Mouse (Mus musculus) c-Kit-positive CD71-positive TER-119-positive erythroid progenitor cells, embryonic 14.5 days (primary cell): ENCODE results near the gene Armh3.

Experiments
- DNase-seq: peaks from one replicate; pipeline ENCODE4 v3.0.0-alpha.2; 2013; ENCODE audit warnings: low spot score

Gene Armh3

GRCm38 (mm10) chr19:45997785-45998693, at the start of gene Armh3:
Gene Armh3, minus strand, starts transcription at chr19:45998488.
- DNase-seq: peak; percentile 86

GRCm38 (mm10) chr19:46047426-46047825, 49.1 kb upstream of the Armh3 start:
- DNase-seq: no peak

GRCm38 (mm10) chr19:46046621-46047025, 48.3 kb upstream of the Armh3 start:
- no peak for DNase-seq

GRCm38 (mm10) chr19:46045696-46046311, 47.5 kb upstream of the Armh3 start:
- DNase-seq: no peak

- DNase-seq: no peak
These were observed 46.9 kb upstream of the Armh3 start, which contains the start of gene Ldb1 for GRCm38 (mm10) chr19:46044993-46045695. Gene Ldb1, minus strand, starts transcription at chr19:46045214.

GRCm38 (mm10) chr19:46044271-46044992, 46.1 kb upstream of the Armh3 start, which contains the start of gene Pprc1:
Gene Pprc1, plus strand, starts transcription at chr19:46044886.
- no peak for DNase-seq

- no peak for DNase-seq
These were observed 45.1 kb upstream of the Armh3 start for GRCm38 (mm10) chr19:46043380-46043779.

GRCm38 (mm10) chr19:46042476-46043011, 44.3 kb upstream of the Armh3 start:
- no peak for DNase-seq

GRCm38 (mm10) chr19:46041933-46042475, 43.7 kb upstream of the Armh3 start:
- DNase-seq: no peak

- no peak for DNase-seq
These were observed 43.1 kb upstream of the Armh3 start for GRCm38 (mm10) chr19:46041299-46041932.

GRCm38 (mm10) chr19:46040149-46040902, 42.0 kb upstream of the Armh3 start:
- no peak for DNase-seq

- DNase-seq: peak; percentile 90
These were observed 41.2 kb upstream of the Armh3 start for GRCm38 (mm10) chr19:46039478-46039877.

- no peak for DNase-seq
These were observed 40.6 kb upstream of the Armh3 start for GRCm38 (mm10) chr19:46038851-46039260.

- no peak for DNase-seq
These were observed 39.9 kb upstream of the Armh3 start for GRCm38 (mm10) chr19:46037925-46038850.

GRCm38 (mm10) chr19:46037243-46037924, 39.1 kb upstream of the Armh3 start:
- peak; percentile 70 for DNase-seq

GRCm38 (mm10) chr19:46036477-46037242, 38.4 kb upstream of the Armh3 start:
- DNase-seq: no peak

- no peak for DNase-seq
These were observed 37.7 kb upstream of the Armh3 start for GRCm38 (mm10) chr19:46035971-46036370.
